Mouse (Mus musculus) hindbrain, embryonic 15.5 days (tissue): ENCODE measurements at regions not wholly inside any gene's neighbourhood (a gene's known extent, or its start where the extent isn't known, plus 50 kb on each side); places are given as distances from the start of the nearest gene placed in this dataset.

Experiments
- ATAC-seq: fragments of 200-750 bp; cut with Nextera tagmentation; 2 replicates; pipeline ENCODE4 v1.8.0; 2017; ENCODE audit warnings: low read depth, moderate number of reproducible peaks, moderate TSS enrichment; ENCODE audit not compliant: low FRiP score
- H3K27ac ChIP-seq: fragments of 300-500 bp; sonication (generic); replicated peaks from 2 replicates; pipeline ENCODE4 v1.5.1; 2015; ENCODE audit warnings: mild to moderate bottlenecking, inconsistent platforms
- H3K27me3 ChIP-seq: fragments of 300-500 bp; sonication (generic); 2 replicates; pipeline ENCODE4 v1.6.1; 2015; ENCODE audit warnings: control low read depth, inconsistent platforms
- H3K36me3 ChIP-seq: fragments of 300-500 bp; sonication (generic); 2 replicates; pipeline ENCODE4 v1.6.1; 2015; ENCODE audit warnings: control low read depth, inconsistent platforms
- H3K4me1 ChIP-seq: fragments of 300-500 bp; sonication (generic); replicated peaks from 2 replicates; pipeline ENCODE4 v1.6.1; 2015; ENCODE audit warnings: control low read depth, inconsistent platforms
- H3K4me2 ChIP-seq: fragments of 300-500 bp; sonication (generic); 2 replicates; pipeline ENCODE4 v1.6.1; 2015; ENCODE audit warnings: moderate library complexity, mild to moderate bottlenecking, inconsistent platforms
- H3K4me3 ChIP-seq: fragments of 300-500 bp; sonication (generic); 2 replicates; pipeline ENCODE4 v1.5.1; 2015; ENCODE audit warnings: mild to moderate bottlenecking, inconsistent platforms
- H3K9ac ChIP-seq: fragments of 300-500 bp; sonication (generic); 2 replicates; pipeline ENCODE4 v1.6.1; 2015; ENCODE audit warnings: inconsistent platforms
- H3K9me3 ChIP-seq: fragments of 300-500 bp; sonication (generic); 2 replicates; pipeline ENCODE4 v1.6.1; 2016; ENCODE audit warnings: control low read depth, inconsistent platforms
- WGBS: fragments of 180-500 bp; shearing (Covaris S2); methylation state at CpG from one replicate; pipeline ENCODE4 v1.1.7; 2015; 5-methylcytosine and 5-hydroxymethylcytosine counted together

GRCm38 (mm10) chr10:67633063-67633462 is 84.3 kb upstream of the Ado start:
- Histone ChIP-seq H3K9ac (no peak overlapping the region), H3K36me3 (no peaks in the 10 kb centered on the region), H3K4me3 (no peak overlapping the region), H3K27me3 (peaks cover 5% of the 10 kb centered on the region; the same call in 1 of the 2 replicates), H3K4me1 (peaks cover 5% of the 10 kb centered on the region; the same call in 1 of the 2 replicates), H3K9me3 (no peaks in the 10 kb centered on the region), H3K4me2 (no peak overlapping the region), H3K27ac (no peak overlapping the region)
- 95% methylated on average over 7 of the region's 7 CpGs for WGBS
- no peak for ATAC-seq

GRCm38 (mm10) chr10:67623338-67623737 is 74.6 kb upstream of the Ado start:
- Histone ChIP-seq H3K4me2 (no peak overlapping the region), H3K27me3 (no peaks in the 10 kb centered on the region), H3K36me3 (no peaks in the 10 kb centered on the region), H3K9ac (no peak overlapping the region), H3K4me1 (no peaks in the 10 kb centered on the region), H3K27ac (no peak overlapping the region), H3K9me3 (no peaks in the 10 kb centered on the region), H3K4me3 (no peak overlapping the region)
- 73% methylated on average over 12 of the region's 12 CpGs for WGBS
- no peak for ATAC-seq

- Histone ChIP-seq H3K36me3 (no peaks in the 10 kb centered on the region), H3K27me3 (no peaks in the 10 kb centered on the region), H3K9ac (no peak overlapping the region), H3K9me3 (no peaks in the 10 kb centered on the region), H3K4me1 (no peaks in the 10 kb centered on the region), H3K4me3 (no peak overlapping the region), H3K27ac (no peak overlapping the region), H3K4me2 (no peak overlapping the region)
- WGBS: 88% methylated on average over 8 of the region's 8 CpGs
- no peak for ATAC-seq
Measured at GRCm38 (mm10) chr10:67620018-67620417, 71.3 kb upstream of the Ado start.

- ATAC-seq: no peak
- Histone ChIP-seq H3K27ac (no peak overlapping the region), H3K9me3 (no peaks in the 10 kb centered on the region), H3K4me1 (no peaks in the 10 kb centered on the region), H3K4me3 (no peak overlapping the region), H3K4me2 (no peak overlapping the region), H3K27me3 (no peaks in the 10 kb centered on the region), H3K9ac (no peak overlapping the region), H3K36me3 (no peaks in the 10 kb centered on the region)
- 84% methylated on average over 5 of the region's 5 CpGs for WGBS
Measured at GRCm38 (mm10) chr10:67618112-67618511, 69.4 kb upstream of the Ado start.

- H3K4me2 ChIP-seq: no peak overlapping the region
- H3K27ac ChIP-seq: no peak overlapping the region
- WGBS: 52% methylated on average over 3 of the region's 3 CpGs
- H3K36me3 ChIP-seq: no peaks in the 10 kb centered on the region
- H3K4me3 ChIP-seq: no peak overlapping the region
- no peaks in the 10 kb centered on the region for H3K27me3 ChIP-seq
- ATAC-seq: no peak
- H3K4me1 ChIP-seq: no peaks in the 10 kb centered on the region
- no peaks in the 10 kb centered on the region for H3K9me3 ChIP-seq
- no peak overlapping the region for H3K9ac ChIP-seq
Measured at GRCm38 (mm10) chr10:67615016-67615415, 66.3 kb upstream of the Ado start.

GRCm38 (mm10) chr10:67610689-67611088 is 61.9 kb upstream of the Ado start:
- no peaks in the 10 kb centered on the region for H3K27me3 ChIP-seq
- H3K9me3 ChIP-seq: no peaks in the 10 kb centered on the region
- H3K4me1 ChIP-seq: no peaks in the 10 kb centered on the region
- no peak overlapping the region for H3K9ac ChIP-seq
- no peaks in the 10 kb centered on the region for H3K36me3 ChIP-seq
- no peak overlapping the region for H3K4me3 ChIP-seq
- 92% methylated on average over 6 of the region's 6 CpGs for WGBS
- no peak overlapping the region for H3K27ac ChIP-seq
- no peak for ATAC-seq
- H3K4me2 ChIP-seq: no peak overlapping the region

GRCm38 (mm10) chr10:67608033-67608432 is 59.3 kb upstream of the Ado start:
- 52% methylated on average over 5 of the region's 5 CpGs for WGBS
- no peaks in the 10 kb centered on the region for H3K36me3 ChIP-seq
- no peak overlapping the region for H3K4me2 ChIP-seq
- no peak for ATAC-seq
- H3K9ac ChIP-seq: no peak overlapping the region
- no peaks in the 10 kb centered on the region for H3K9me3 ChIP-seq
- no peaks in the 10 kb centered on the region for H3K27me3 ChIP-seq
- no peak overlapping the region for H3K4me3 ChIP-seq
- H3K27ac ChIP-seq: no peak overlapping the region
- no peaks in the 10 kb centered on the region for H3K4me1 ChIP-seq

- Histone ChIP-seq H3K27ac (no peak overlapping the region), H3K4me1 (no peaks in the 10 kb centered on the region), H3K9ac (no peak overlapping the region), H3K36me3 (no peaks in the 10 kb centered on the region), H3K9me3 (no peaks in the 10 kb centered on the region), H3K4me3 (no peak overlapping the region), H3K27me3 (no peaks in the 10 kb centered on the region), H3K4me2 (no peak overlapping the region)
- no peak for ATAC-seq
- 77% methylated on average over 9 of the region's 9 CpGs for WGBS
Measured at GRCm38 (mm10) chr10:67607297-67608032, 58.7 kb upstream of the Ado start.

GRCm38 (mm10) chr10:67606739-67607138 is 58.0 kb upstream of the Ado start:
- H3K27ac ChIP-seq: no peak overlapping the region
- no peaks in the 10 kb centered on the region for H3K27me3 ChIP-seq
- H3K36me3 ChIP-seq: no peaks in the 10 kb centered on the region
- 97% methylated on average over 1 of the region's 1 CpGs for WGBS
- no peaks in the 10 kb centered on the region for H3K4me1 ChIP-seq
- no peaks in the 10 kb centered on the region for H3K9me3 ChIP-seq
- no peak overlapping the region for H3K4me2 ChIP-seq
- no peak for ATAC-seq
- no peak overlapping the region for H3K4me3 ChIP-seq
- no peak overlapping the region for H3K9ac ChIP-seq

GRCm38 (mm10) chr10:67599390-67599789 is 50.6 kb upstream of the Ado start:
- Histone ChIP-seq H3K27ac (no peak overlapping the region), H3K27me3 (no peaks in the 10 kb centered on the region), H3K9ac (no peak overlapping the region), H3K4me1 (no peaks in the 10 kb centered on the region), H3K4me3 (no peak overlapping the region), H3K36me3 (no peaks in the 10 kb centered on the region), H3K9me3 (no peaks in the 10 kb centered on the region), H3K4me2 (no peak overlapping the region)
- 96% methylated on average over 7 of the region's 7 CpGs for WGBS
- ATAC-seq: no peak

- no peak for ATAC-seq
- WGBS: 87% methylated on average over 7 of the region's 7 CpGs
- Histone ChIP-seq H3K4me1 (no peaks in the 10 kb centered on the region), H3K27ac (no peak overlapping the region), H3K4me3 (no peak overlapping the region), H3K9ac (no peak overlapping the region), H3K9me3 (no peaks in the 10 kb centered on the region), H3K4me2 (no peak overlapping the region), H3K36me3 (no peaks in the 10 kb centered on the region), H3K27me3 (no peaks in the 10 kb centered on the region)
Measured at GRCm38 (mm10) chr10:67598590-67599047, 49.9 kb upstream of the Ado start.
